Mouse (Mus musculus): ENCODE data around the gene Gramd1c. TPM values are rescaled to one million over a fixed set of nuclear protein-coding genes. Genes with fewer than 3 reads are reported as not detected.

Gene Gramd1c
- polyA plus RNA-seq, 2 experiments = 1.6 to 2.2 TPM

DNA sequence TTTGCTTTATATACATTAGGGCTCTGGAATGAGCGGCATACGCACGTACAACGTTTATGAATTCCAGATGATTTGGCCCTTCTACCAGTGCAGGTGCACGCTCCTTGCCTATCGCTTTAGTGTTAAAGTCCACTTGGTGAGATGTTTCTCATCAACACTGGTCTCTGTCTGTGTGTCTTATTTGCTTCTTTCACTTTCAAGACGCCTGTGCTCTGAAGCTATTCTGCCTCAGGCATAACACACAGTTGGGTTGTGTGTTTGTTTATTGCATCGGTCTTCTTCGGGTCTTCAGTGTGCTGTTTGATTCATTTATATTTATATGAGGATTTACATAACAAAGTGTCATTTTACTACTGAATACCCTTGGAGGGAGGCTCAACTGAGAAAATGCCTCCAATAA is 36.3 kb downstream of the Gramd1c start:
- Histone ChIP-seq H3K9me3 (ENCODE audit: control insufficient read depth, low read length) (no peaks in the 10 kb centered on the region), H3K27me3 (ENCODE audit: control insufficient read depth, insufficient read depth, low read length) (no peaks in the 10 kb centered on the region), H3K9ac (replicated peaks) (no peak overlapping the region), H3K4me1 (replicated peaks; ENCODE audit: control insufficient read depth in 2 of 2, insufficient read depth in 2 of 2, low read length in 1 of 2) (peaks cover 0 to 5% of the 10 kb centered on the region in 2 experiments; a peak in 3 of 4 replicates), H3K4me2 (ENCODE audit: low read depth) (no peak overlapping the region), H3K36me3 (replicated peaks; ENCODE audit: control insufficient read depth, insufficient read depth, low read depth) (no peaks in the 10 kb centered on the region), H3K4me3 (ENCODE audit: insufficient read depth in 1 of 2, low read depth in 2 of 2, low read length in 2 of 2) (no peak overlapping the region), H3K27ac (no peak overlapping the region)
- 82% methylated on average over 9 of the region's 9 CpGs for WGBS (ENCODE audit: insufficient replicate concordance)
- DNase-seq (ENCODE audit: low read depth in 3 of 3, low spot score in 3 of 3) (no peak), ATAC-seq (ENCODE audit: insufficient read depth) (no peak)
- TF ChIP-seq CTCF (IDR thresholded peaks at IDR 0.05; ENCODE audit: low read depth) (no peak), EP300 (IDR thresholded peaks at IDR 0.05; ENCODE audit: low read depth) (no peak)

DNA sequence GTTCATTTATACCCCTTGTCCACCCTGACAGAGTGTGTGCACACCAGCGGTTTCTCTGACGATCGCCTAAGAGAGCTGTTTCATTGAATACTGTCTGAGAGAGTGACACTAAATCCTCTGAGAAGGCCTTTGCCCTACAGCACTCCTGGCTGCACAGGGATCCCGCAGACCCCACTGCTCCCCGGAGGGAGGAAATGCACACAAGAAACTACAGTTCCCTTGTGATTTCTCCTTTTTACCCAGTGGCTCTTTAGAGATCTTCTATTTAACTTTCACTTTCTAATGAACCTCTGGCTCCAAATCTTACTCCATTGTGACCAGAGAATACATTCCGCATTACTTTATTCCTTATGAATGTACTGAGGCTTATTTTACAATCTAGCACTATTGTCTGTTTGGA is 36.9 kb downstream of the Gramd1c start:
- ATAC-seq (ENCODE audit: insufficient read depth) (no peak), DNase-seq (ENCODE audit: low read depth in 3 of 3, low spot score in 3 of 3) (no peak)
- H3K27ac ChIP-seq = no peak overlapping the region
- H3K4me1 ChIP-seq (replicated peaks; ENCODE audit: control insufficient read depth in 2 of 2, insufficient read depth in 2 of 2, low read length in 1 of 2) = peaks cover 0 to 5% of the 10 kb centered on the region in 2 experiments; a peak in 3 of 4 replicates
- no peaks in the 10 kb centered on the region for H3K27me3 ChIP-seq (ENCODE audit: control insufficient read depth, insufficient read depth, low read length)
- no peaks in the 10 kb centered on the region for H3K9me3 ChIP-seq (ENCODE audit: control insufficient read depth, low read length)
- H3K4me2 ChIP-seq (ENCODE audit: low read depth) = no peak overlapping the region
- no peak overlapping the region for H3K4me3 ChIP-seq (ENCODE audit: insufficient read depth in 1 of 2, low read depth in 2 of 2, low read length in 2 of 2)
- TF ChIP-seq EP300 (IDR thresholded peaks at IDR 0.05; ENCODE audit: low read depth) (no peak), CTCF (IDR thresholded peaks at IDR 0.05; ENCODE audit: low read depth) (no peak)
- WGBS (ENCODE audit: insufficient replicate concordance) = 38% methylated on average over 6 of the region's 6 CpGs
- no peaks in the 10 kb centered on the region for H3K36me3 ChIP-seq (replicated peaks; ENCODE audit: control insufficient read depth, insufficient read depth, low read depth)
- no peak overlapping the region for H3K9ac ChIP-seq (replicated peaks)

DNA sequence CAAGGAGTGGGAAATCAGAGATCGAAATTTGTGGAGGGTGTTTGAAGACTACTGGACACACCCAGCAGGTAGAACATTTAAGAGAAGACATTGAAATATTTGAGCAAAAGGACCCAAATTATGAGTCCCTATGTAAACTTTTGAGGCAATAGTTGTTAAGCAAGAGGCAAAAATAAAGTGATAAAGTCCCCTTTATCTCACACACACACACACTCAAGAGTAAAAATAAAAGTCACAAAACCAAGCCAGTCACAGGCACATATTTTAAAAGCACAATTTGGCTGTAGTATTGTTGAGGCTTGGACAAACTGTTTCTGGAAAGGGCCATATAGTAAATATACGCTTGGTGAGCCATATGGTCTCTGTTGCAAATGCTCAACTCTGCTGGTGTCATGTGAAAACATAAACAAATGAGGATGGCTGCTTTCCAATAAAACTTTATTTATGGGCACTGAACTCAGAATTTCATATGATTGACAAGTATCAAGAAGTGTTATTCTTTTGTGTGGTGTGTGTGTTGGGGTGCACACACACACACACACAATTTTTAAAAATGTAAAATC is 44.1 kb downstream of the Gramd1c start:
- no peaks in the 10 kb centered on the region for H3K9me3 ChIP-seq (ENCODE audit: control insufficient read depth, low read length)
- WGBS (ENCODE audit: insufficient replicate concordance) = 33% methylated on average over 2 of the region's 2 CpGs
- ATAC-seq (ENCODE audit: insufficient read depth) (no peak), DNase-seq (ENCODE audit: low read depth in 3 of 3, low spot score in 3 of 3) (no peak)
- H3K27me3 ChIP-seq (ENCODE audit: control insufficient read depth, insufficient read depth, low read length) = no peaks in the 10 kb centered on the region
- H3K27ac ChIP-seq = peak overlapping the region; percentile 82
- no peaks in the 10 kb centered on the region for H3K36me3 ChIP-seq (replicated peaks; ENCODE audit: control insufficient read depth, insufficient read depth, low read depth)
- TF ChIP-seq CTCF (IDR thresholded peaks at IDR 0.05; ENCODE audit: low read depth) (no peak), EP300 (IDR thresholded peaks at IDR 0.05; ENCODE audit: low read depth) (no peak)
- peak overlapping the region; percentile 68 for H3K4me2 ChIP-seq (ENCODE audit: low read depth)
- H3K4me3 ChIP-seq (ENCODE audit: insufficient read depth in 1 of 2, low read depth in 2 of 2, low read length in 2 of 2) = peak overlapping the region in 1 of 2 experiments; percentile 35; a peak in 1 of 4 replicates
- H3K4me1 ChIP-seq (replicated peaks; ENCODE audit: control insufficient read depth in 2 of 2, insufficient read depth in 2 of 2, low read length in 1 of 2) = peaks cover 30 to 33% of the 10 kb centered on the region in 2 experiments
- peak overlapping the region; percentile 48 for H3K9ac ChIP-seq (replicated peaks)

DNA sequence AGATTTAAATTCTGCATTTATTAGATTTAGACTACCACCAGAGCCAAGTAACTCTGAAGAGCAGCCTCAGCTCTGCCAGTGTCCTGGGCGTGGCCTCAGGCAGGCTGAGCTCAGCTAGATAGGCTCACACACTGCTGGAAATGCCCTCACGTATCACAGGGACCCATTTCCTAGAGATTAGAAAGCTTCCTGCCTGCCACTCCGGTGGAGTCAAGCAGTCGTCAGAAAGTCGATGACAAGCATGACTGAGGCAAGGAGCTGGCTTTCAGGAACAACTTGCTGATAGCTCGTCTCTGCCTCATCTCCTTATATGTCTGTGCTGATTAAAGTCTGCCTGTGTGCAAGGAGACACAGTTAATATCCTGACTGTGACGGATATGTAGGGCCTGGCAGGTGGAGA is 44.8 kb downstream of the Gramd1c start:
- Histone ChIP-seq H3K27ac (peak overlapping the region; percentile 82), H3K27me3 (ENCODE audit: control insufficient read depth, insufficient read depth, low read length) (no peaks in the 10 kb centered on the region), H3K4me3 (ENCODE audit: insufficient read depth in 1 of 2, low read depth in 2 of 2, low read length in 2 of 2) (peak overlapping the region; percentile 23 to 35), H3K4me1 (replicated peaks; ENCODE audit: control insufficient read depth in 2 of 2, insufficient read depth in 2 of 2, low read length in 1 of 2) (peaks cover 30 to 33% of the 10 kb centered on the region in 2 experiments), H3K9ac (replicated peaks) (peak overlapping the region; percentile 48), H3K9me3 (ENCODE audit: control insufficient read depth, low read length) (no peaks in the 10 kb centered on the region), H3K36me3 (replicated peaks; ENCODE audit: control insufficient read depth, insufficient read depth, low read depth) (no peaks in the 10 kb centered on the region), H3K4me2 (ENCODE audit: low read depth) (peak overlapping the region; percentile 68)
- ATAC-seq (ENCODE audit: insufficient read depth) (peak; percentile 99), DNase-seq (ENCODE audit: low read depth in 3 of 3, low spot score in 3 of 3) (peak; percentile 66 to 78 (median 72))
- WGBS (ENCODE audit: insufficient replicate concordance) = 6% methylated on average over 7 of the region's 7 CpGs
- no peak for TF ChIP-seq CTCF (IDR thresholded peaks at IDR 0.05; ENCODE audit: low read depth)
- peak; percentile 3; the same call in 1 of the 2 replicates for TF ChIP-seq EP300 (IDR thresholded peaks at IDR 0.05; ENCODE audit: low read depth)

DNA sequence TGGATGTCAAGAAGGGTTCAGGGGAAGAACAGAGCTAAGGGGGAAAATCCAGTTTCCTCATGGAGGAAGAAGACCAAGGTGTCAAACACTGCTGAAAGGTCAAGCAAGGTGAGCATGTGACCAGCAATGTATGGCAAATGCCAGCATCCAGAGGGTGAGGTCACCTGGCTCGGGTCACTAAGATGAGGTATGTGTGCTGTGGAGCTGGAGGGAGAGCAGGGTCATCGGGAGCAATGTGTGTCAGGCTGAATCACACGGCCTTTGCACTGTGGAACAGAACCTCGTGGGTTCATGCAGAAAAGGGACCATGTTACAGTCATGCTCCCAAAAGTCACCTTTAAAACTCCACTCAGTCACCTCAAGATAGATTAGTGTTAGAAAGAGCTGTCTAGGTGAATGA is 45.4 kb downstream of the Gramd1c start:
- 54% methylated on average over 4 of the region's 4 CpGs for WGBS (ENCODE audit: insufficient replicate concordance)
- H3K36me3 ChIP-seq (replicated peaks; ENCODE audit: control insufficient read depth, insufficient read depth, low read depth) = no peaks in the 10 kb centered on the region
- no peak overlapping the region for H3K4me3 ChIP-seq (ENCODE audit: insufficient read depth in 1 of 2, low read depth in 2 of 2, low read length in 2 of 2)
- TF ChIP-seq EP300 (IDR thresholded peaks at IDR 0.05; ENCODE audit: low read depth) = no peak
- TF ChIP-seq CTCF (IDR thresholded peaks at IDR 0.05; ENCODE audit: low read depth) = no peak
- no peak overlapping the region; the same call in 1 of the 2 replicates for H3K27ac ChIP-seq
- no peaks in the 10 kb centered on the region for H3K27me3 ChIP-seq (ENCODE audit: control insufficient read depth, insufficient read depth, low read length)
- no peaks in the 10 kb centered on the region for H3K9me3 ChIP-seq (ENCODE audit: control insufficient read depth, low read length)
- no peak overlapping the region; the same call in 1 of the 2 replicates for H3K4me2 ChIP-seq (ENCODE audit: low read depth)
- DNase-seq (ENCODE audit: low read depth in 3 of 3, low spot score in 3 of 3) (no peak), ATAC-seq (ENCODE audit: insufficient read depth) (no peak)
- H3K4me1 ChIP-seq (replicated peaks; ENCODE audit: control insufficient read depth in 2 of 2, insufficient read depth in 2 of 2, low read length in 1 of 2) = peaks cover 30 to 33% of the 10 kb centered on the region in 2 experiments
- H3K9ac ChIP-seq (replicated peaks) = no peak overlapping the region

Measured in liver, embryonic 14.5 days (tissue).